Mouse (Mus musculus) mammary gland, adult 2 months (tissue): Measurements from ENCODE around the gene Msh3. TPM values are rescaled to one million over a fixed set of nuclear protein-coding genes. Genes with fewer than 3 reads are reported as not detected.

Experiments
- polyA plus RNA-seq: library from polyadenylated mRNA; depleted of rRNA; stranded (reverse); fragments of >200 nt; gene quantifications from 2 replicates; pipeline ENCODE4 v1.2.3, GENCODE M21; 2012; ENCODE audit warnings: low replicate concordance; rRNA removed

Msh3 gene
- polyA plus RNA-seq: 3.6 and 4.5 TPM in 2 replicates

GRCm38 (mm10) chr13:92354456-92355271 lies at the start of gene Msh3, which contains the start of gene Dhfr:
Gene Msh3, minus strand, starts transcription at chr13:92355003.
Gene Dhfr, plus strand, starts transcription at chr13:92354726.

GRCm38 (mm10) chr13:92305680-92306079 lies 49.1 kb downstream of the Msh3 start, which contains the start of gene Gm20379:
Gene Gm20379, plus strand, starts transcription at chr13:92305980.

Other genes with a start within 250 kb of the Msh3 start
- 6.2 and 7.3 TPM in 2 replicates for gene Rasgrf2, start 223.3 kb downstream of the Msh3 start, polyA plus RNA-seq
- gene Gm20379, start 49.0 kb downstream of the Msh3 start, polyA plus RNA-seq: not detected in 2 replicates
- 0.72 and 1.0 TPM in 2 replicates for gene Dhfr, start 277 bp downstream of the Msh3 start, polyA plus RNA-seq
- gene Ankrd34b, start 70.9 kb upstream of the Msh3 start, polyA plus RNA-seq: not detected in 2 replicates
- gene Fam151b, start 129.0 kb upstream of the Msh3 start, polyA plus RNA-seq: 1.5 and 2.5 TPM in 2 replicates
- 2.0 and 6.4 TPM in 2 replicates for gene Zfyve16, start 175.9 kb upstream of the Msh3 start, polyA plus RNA-seq
- gene Spz1, start 221.2 kb upstream of the Msh3 start, polyA plus RNA-seq: not detected in 2 replicates